Mouse (Mus musculus) gonadal fat pad, adult 2 months (tissue): Measurements from ENCODE around the gene Btk. TPM values are rescaled to one million over a fixed set of nuclear protein-coding genes. Genes with fewer than 3 reads are reported as not detected.
"Not testable (repeated sequence)": the region's sequence is repeated elsewhere in the genome, so short reads cannot be mapped to it uniquely, and the experiment has no call there.

Experiments
- DNase-seq: peaks from one replicate; pipeline ENCODE4 v3.0.0-alpha.2; 2012; ENCODE audit warnings: low read depth
- polyA plus RNA-seq: library from polyadenylated mRNA; depleted of rRNA; stranded (reverse); fragments of >200 nt; gene quantifications from 2 replicates; pipeline ENCODE4 v1.2.3, GENCODE M21; 2012

Gene Btk
- polyA plus RNA-seq, 1 experiment = 1.0 TPM

DNA sequence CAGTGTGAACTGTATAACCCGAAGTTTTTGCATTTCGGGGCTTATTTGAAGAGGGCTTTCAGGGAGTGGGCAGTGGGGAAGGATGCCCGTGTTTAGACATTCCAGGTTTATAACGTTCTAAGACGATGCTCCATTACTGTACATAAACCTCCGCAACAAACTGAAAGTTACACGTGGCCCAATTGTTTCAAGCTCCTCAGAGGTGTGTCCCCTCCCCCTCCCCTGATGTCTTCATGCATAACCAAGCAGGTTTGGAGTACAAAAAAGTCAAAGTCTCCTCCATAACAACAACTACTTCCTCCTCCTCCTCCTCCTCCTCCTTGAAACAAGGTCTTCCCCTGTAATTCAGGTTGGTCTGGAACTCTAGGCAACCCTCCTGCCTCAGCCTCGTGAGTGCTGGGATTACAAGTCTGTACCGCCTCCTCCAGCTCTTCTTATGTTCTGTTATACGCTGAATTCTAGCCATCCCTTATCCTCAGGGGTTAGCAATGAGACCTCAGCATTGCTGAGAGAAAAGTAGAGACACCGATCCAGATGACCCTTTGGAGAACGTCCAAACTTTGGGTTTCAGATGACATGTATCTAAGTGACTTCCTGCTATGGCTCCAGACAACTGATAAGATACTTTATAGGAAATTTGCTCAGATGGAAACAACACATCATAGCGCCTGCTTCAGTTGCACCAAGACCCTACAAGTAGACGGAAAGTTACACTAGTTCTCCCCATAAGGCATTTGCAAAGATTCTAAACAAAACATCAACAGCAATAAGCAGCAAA, 2.7 kb downstream of the Btk start:
- DNase-seq = no peak

GRCm38 (mm10) chrX:134577896-134578295, 5.5 kb downstream of the Btk start:
- DNase-seq = no peak

GRCm38 (mm10) chrX:134566536-134567222, 16.7 kb downstream of the Btk start:
- no peak for DNase-seq

DNA sequence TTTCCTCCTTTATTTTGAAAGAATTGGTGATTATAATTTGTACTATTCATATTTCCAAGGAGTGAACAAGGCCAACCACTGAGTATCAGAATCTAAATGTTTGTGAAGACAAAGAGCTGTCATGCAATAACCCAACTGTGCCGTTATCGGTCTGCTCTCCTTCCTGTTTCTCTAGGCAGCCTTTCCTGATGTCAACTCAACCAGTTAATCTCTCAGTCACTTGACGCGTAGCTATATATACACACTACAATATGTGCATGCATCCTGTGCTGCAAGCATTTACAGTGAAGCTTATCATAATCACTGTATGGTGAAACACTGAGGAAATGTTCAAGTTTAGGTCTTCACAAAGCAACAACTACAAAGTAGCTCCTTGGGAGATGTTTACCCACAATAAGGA, 19.0 kb downstream of the Btk start:
- DNase-seq = no peak

GRCm38 (mm10) chrX:134554425-134554824, 28.9 kb downstream of the Btk start:
- no peak for DNase-seq

DNA sequence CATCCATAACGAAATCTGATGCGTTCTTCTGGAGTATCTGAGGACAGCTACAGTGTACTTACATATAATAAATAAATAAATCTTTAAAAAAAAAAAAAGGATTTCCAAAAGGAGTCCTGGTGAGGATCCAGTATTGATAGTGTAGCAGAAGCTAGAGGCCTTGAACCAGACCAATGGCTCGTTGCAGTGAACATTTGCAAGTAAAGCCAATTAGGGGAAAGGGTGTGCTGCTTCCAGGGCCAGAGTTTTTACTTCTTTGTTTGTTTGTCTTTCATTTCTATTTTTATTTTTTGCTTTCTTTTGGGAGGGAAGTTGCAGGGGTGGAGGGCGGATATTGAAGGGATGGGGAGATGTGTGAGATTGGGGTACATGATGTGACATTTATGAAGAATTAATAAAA, 30.0 kb downstream of the Btk start:
- DNase-seq = no peak

- DNase-seq = no peak
Observed at GRCm38 (mm10) chrX:134550903-134551302, 32.5 kb downstream of the Btk start.

GRCm38 (mm10) chrX:134547330-134547729, 36.0 kb downstream of the Btk start:
- no peak for DNase-seq

- DNase-seq = no peak
Observed at GRCm38 (mm10) chrX:134541955-134542308, 41.4 kb downstream of the Btk start.

DNA sequence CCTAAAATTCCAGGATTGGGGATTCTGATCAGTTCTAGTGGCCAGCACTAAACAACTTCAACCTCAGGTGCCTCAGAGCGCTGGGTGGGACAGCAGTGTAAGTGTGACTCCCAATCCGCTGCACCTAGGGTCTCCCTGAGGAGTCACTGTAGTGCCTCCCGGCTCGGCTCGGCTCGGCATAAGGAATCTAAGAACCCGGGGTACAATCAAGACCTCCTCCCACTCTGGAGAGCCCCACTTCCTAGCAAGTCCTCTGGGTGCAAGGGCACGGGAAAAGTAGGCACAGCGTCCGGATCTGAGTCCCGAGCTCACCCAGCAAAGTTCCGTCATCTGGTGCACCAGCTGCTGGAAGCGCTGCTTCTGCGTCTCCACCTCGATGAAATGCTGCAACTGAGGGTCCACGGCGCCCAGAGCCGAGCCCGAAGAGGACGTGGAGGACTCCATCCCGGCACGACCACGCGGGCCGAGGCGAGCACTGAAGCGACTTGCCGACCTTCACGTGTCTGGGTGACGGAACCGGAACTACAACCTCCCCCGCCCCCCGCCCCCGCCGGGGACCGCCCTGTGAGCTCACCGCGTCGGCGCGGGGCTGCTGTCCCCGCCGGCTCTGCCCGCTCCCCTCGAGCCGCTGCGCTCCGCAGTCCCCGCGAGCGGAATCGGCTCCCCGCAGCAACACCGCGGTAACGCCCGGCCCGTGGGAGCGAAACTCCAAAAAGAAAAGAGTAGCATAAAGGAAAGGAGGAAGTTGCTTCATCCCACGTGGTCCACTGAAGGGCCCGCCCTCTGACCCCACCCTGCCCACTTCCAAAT, 42.0 kb downstream of the Btk start, which contains the start of gene Timm8a1:
Timm8a1 (minus strand) TSS at position 721 of the 810 bp plus-strand sequence.
- no peak for DNase-seq

DNA sequence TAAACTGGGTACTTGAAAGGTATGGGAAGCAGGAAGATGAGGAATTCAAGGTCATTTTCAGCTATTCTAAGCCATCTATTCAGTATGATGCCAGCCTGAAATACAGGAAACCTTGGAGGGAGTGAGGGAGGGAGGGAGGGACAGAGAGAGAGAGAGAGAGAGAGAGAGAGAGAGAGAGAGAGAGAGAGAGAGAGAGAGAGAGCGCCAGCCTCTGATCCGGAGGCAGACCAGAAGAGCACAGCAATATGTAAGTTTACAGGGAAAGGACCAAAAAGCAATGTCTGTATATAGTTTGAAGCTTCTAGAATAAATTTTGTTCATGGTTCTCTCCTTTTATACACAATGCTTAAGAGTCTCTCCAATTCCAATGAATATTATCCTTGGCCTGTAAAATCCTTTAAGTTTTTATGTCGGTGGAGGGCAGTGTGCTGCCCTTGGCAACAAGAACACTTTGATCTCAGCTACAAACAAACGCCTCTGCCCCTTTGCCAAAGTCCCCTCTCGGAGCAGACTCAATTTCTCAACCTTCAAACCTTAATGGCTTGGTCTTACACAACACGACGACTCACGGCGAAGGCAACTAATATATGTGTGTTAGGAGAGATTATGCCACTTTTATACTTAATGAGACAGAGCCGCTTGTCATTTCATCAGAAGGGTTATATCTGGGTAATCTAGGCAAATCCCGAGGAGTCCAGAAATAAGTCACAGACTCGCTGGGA, 42.8 kb downstream of the Btk start:
- peak; percentile 17 for DNase-seq

GRCm38 (mm10) chrX:134539795-134540194, 43.6 kb downstream of the Btk start:
- not testable (repeated sequence) for DNase-seq

GRCm38 (mm10) chrX:134533346-134533745, 50.0 kb downstream of the Btk start:
- no peak for DNase-seq

DNA sequence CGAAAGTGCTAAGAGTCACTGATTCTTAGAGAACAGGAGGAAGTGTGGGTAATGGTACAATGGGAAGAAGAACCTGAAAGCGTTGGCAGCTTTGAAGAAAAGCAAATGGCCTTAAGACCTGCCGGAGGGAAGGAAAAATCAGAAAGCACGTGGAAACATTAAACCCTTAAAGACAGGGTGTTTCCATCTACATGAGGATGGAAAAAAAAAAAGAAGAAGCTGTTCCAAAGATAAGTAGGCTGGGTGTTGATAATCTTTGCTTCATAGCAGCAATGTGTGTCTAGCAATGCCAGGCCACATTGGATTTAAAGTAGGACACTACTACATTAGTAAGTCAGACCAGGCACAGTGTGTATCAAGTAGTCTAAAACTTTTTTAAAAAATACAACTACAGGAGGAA, 58.1 kb downstream of the Btk start:
- no peak for DNase-seq

DNA sequence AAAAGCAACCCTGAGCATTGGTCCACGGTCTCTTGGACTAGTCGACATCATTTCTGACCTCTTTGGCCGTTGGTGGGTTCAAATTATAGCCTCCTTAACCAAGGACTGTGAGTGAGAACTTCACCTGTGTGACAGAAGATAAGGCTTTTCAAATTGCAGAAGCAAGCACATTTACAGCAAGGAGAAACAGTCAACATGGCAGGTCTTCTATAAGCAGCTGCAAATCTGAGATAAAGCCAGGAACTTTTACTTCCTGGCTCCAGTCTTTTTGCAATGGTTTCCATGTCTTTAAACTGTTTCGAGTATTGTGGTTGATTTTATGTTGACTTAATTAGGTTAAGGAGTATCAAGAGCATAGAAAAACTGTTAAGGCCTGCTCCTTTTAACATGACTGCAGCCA, 59.6 kb downstream of the Btk start:
- no peak for DNase-seq

- DNase-seq = no peak
Observed at GRCm38 (mm10) chrX:134509473-134509872, 73.9 kb downstream of the Btk start.

GRCm38 (mm10) chrX:134507977-134508376, 75.4 kb downstream of the Btk start:
- no peak for DNase-seq

DNA sequence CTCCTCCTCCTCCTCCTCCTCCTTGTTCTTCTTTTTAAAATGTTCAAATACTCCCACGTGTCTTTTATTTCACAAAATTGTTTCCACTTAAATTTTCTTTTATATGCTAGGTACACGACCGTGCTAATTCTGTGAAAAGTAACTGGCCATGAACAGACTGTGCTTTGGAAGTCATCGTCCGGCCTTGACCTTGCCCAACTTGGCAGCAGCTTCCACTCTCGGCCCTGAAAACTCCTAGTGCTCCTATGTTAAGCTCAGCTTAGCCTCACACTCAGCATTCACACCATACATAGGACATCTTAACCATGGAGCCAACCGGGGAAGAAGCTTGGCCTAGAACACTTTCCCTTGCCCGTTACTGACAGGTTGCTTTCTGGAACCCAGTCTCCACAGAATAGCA, 82.7 kb downstream of the Btk start:
- DNase-seq = no peak
